Mouse (Mus musculus): Measurements from ENCODE around the gene Itga9. TPM values are rescaled to one million over a fixed set of nuclear protein-coding genes. Genes with fewer than 3 reads are reported as not detected.

Gene Itga9
- total RNA-seq, 1 experiment from 2014 or later, result not detected

GRCm38 (mm10) chr9:118710625-118711024, 104.1 kb downstream of the Itga9 start:
- ATAC-seq (replicated peaks; ENCODE audit: insufficient number of reproducible peaks, low FRiP score, low TSS enrichment, poor library complexity, severe bottlenecking), result no peak

GRCm38 (mm10) chr9:118711749-118712148, 105.3 kb downstream of the Itga9 start:
- ATAC-seq (replicated peaks; ENCODE audit: insufficient number of reproducible peaks, low FRiP score, low TSS enrichment, poor library complexity, severe bottlenecking), result no peak

GRCm38 (mm10) chr9:118713515-118713914, 107.0 kb downstream of the Itga9 start:
- ATAC-seq (replicated peaks; ENCODE audit: insufficient number of reproducible peaks, low FRiP score, low TSS enrichment, poor library complexity, severe bottlenecking), result no peak

- ATAC-seq (replicated peaks; ENCODE audit: insufficient number of reproducible peaks, low FRiP score, low TSS enrichment, poor library complexity, severe bottlenecking), result no peak
Observed at GRCm38 (mm10) chr9:118714536-118714935, 108.0 kb downstream of the Itga9 start.

GRCm38 (mm10) chr9:118715971-118716628, 109.6 kb downstream of the Itga9 start:
- ATAC-seq (replicated peaks; ENCODE audit: insufficient number of reproducible peaks, low FRiP score, low TSS enrichment, poor library complexity, severe bottlenecking), result no peak

- ATAC-seq (replicated peaks; ENCODE audit: insufficient number of reproducible peaks, low FRiP score, low TSS enrichment, poor library complexity, severe bottlenecking), result no peak
Observed at GRCm38 (mm10) chr9:118717436-118717835, 110.9 kb downstream of the Itga9 start.

- ATAC-seq (replicated peaks; ENCODE audit: insufficient number of reproducible peaks, low FRiP score, low TSS enrichment, poor library complexity, severe bottlenecking), result no peak
Observed at GRCm38 (mm10) chr9:118718511-118718910, 112.0 kb downstream of the Itga9 start.

- no peak for ATAC-seq (replicated peaks; ENCODE audit: insufficient number of reproducible peaks, low FRiP score, low TSS enrichment, poor library complexity, severe bottlenecking)
Observed at GRCm38 (mm10) chr9:118721056-118721455, 114.6 kb downstream of the Itga9 start.

GRCm38 (mm10) chr9:118722789-118723325, 116.4 kb downstream of the Itga9 start:
- ATAC-seq (replicated peaks; ENCODE audit: insufficient number of reproducible peaks, low FRiP score, low TSS enrichment, poor library complexity, severe bottlenecking), result no peak

- ATAC-seq (replicated peaks; ENCODE audit: insufficient number of reproducible peaks, low FRiP score, low TSS enrichment, poor library complexity, severe bottlenecking), result no peak
Observed at GRCm38 (mm10) chr9:118725128-118725527, 118.6 kb downstream of the Itga9 start.

GRCm38 (mm10) chr9:118726550-118726949, 120.1 kb downstream of the Itga9 start:
- no peak for ATAC-seq (replicated peaks; ENCODE audit: insufficient number of reproducible peaks, low FRiP score, low TSS enrichment, poor library complexity, severe bottlenecking)

- ATAC-seq (replicated peaks; ENCODE audit: insufficient number of reproducible peaks, low FRiP score, low TSS enrichment, poor library complexity, severe bottlenecking), result no peak
Observed at GRCm38 (mm10) chr9:118728296-118728695, 121.8 kb downstream of the Itga9 start.

GRCm38 (mm10) chr9:118728987-118729386, 122.5 kb downstream of the Itga9 start:
- ATAC-seq (replicated peaks; ENCODE audit: insufficient number of reproducible peaks, low FRiP score, low TSS enrichment, poor library complexity, severe bottlenecking), result no peak

GRCm38 (mm10) chr9:118730172-118730571, 123.7 kb downstream of the Itga9 start:
- ATAC-seq (replicated peaks; ENCODE audit: insufficient number of reproducible peaks, low FRiP score, low TSS enrichment, poor library complexity, severe bottlenecking), result no peak

- ATAC-seq (replicated peaks; ENCODE audit: insufficient number of reproducible peaks, low FRiP score, low TSS enrichment, poor library complexity, severe bottlenecking), result no peak
Observed at GRCm38 (mm10) chr9:118730871-118731390, 124.4 kb downstream of the Itga9 start.

- ATAC-seq (replicated peaks; ENCODE audit: insufficient number of reproducible peaks, low FRiP score, low TSS enrichment, poor library complexity, severe bottlenecking), result no peak
Observed at GRCm38 (mm10) chr9:118731650-118732049, 125.2 kb downstream of the Itga9 start.

- no peak for ATAC-seq (replicated peaks; ENCODE audit: insufficient number of reproducible peaks, low FRiP score, low TSS enrichment, poor library complexity, severe bottlenecking)
Observed at GRCm38 (mm10) chr9:118733601-118734000, 127.1 kb downstream of the Itga9 start.

GRCm38 (mm10) chr9:118737124-118737523, 130.6 kb downstream of the Itga9 start:
- no peak for ATAC-seq (replicated peaks; ENCODE audit: insufficient number of reproducible peaks, low FRiP score, low TSS enrichment, poor library complexity, severe bottlenecking)

- no peak for ATAC-seq (replicated peaks; ENCODE audit: insufficient number of reproducible peaks, low FRiP score, low TSS enrichment, poor library complexity, severe bottlenecking)
Observed at GRCm38 (mm10) chr9:118737601-118738137, 131.2 kb downstream of the Itga9 start.

- no peak for ATAC-seq (replicated peaks; ENCODE audit: insufficient number of reproducible peaks, low FRiP score, low TSS enrichment, poor library complexity, severe bottlenecking)
Observed at GRCm38 (mm10) chr9:118738311-118738710, 131.8 kb downstream of the Itga9 start.
